Mouse (Mus musculus): ENCODE results near the gene Acap2. TPM values are rescaled to one million over a fixed set of nuclear protein-coding genes. Genes with fewer than 3 reads are reported as not detected.

Acap2 gene
- total and polyA plus RNA-seq, 3 experiments, result 5.4 to 52.9 (median 35.8) TPM

GRCm38 (mm10) chr16:31047186-31047898, 153.7 kb downstream of the Acap2 start:
- no peak for ATAC-seq (ENCODE audit: extremely low read depth, insufficient number of reproducible peaks, low FRiP score, poor library complexity, severe bottlenecking)
- no peak for DNase-seq (ENCODE audit: low spot score)
- H3K36me3 ChIP-seq (replicated peaks), result peaks cover 59% of the 10 kb centered on the region
- no peaks in the 10 kb centered on the region for H3K27me3 ChIP-seq (ENCODE audit: insufficient read depth, low read length)
- no peak overlapping the region for H3K4me3 ChIP-seq (ENCODE audit: low read depth, low read length)
- no peaks in the 10 kb centered on the region for H3K4me1 ChIP-seq (ENCODE audit: insufficient read depth, low read depth, low read length)
- H3K9me3 ChIP-seq (replicated peaks), result no peaks in the 10 kb centered on the region
- TF ChIP-seq TAL1 (conservative IDR thresholded peaks at IDR 0.05; ENCODE audit: low read depth, low read length) (no peak), GATA2 (IDR thresholded peaks at IDR 0.05; ENCODE audit: borderline replicate concordance, low read depth, low read length) (no peak), CTCF (IDR thresholded peaks at IDR 0.05; ENCODE audit: low read depth, low read length) (no peak), POLR2AphosphoS5 (IDR thresholded peaks at IDR 0.05; ENCODE audit: insufficient replicate concordance, low read depth, low read length) (no peak), GATA1 (IDR thresholded peaks at IDR 0.05; ENCODE audit: borderline replicate concordance, low read length) (no peak)

DNA sequence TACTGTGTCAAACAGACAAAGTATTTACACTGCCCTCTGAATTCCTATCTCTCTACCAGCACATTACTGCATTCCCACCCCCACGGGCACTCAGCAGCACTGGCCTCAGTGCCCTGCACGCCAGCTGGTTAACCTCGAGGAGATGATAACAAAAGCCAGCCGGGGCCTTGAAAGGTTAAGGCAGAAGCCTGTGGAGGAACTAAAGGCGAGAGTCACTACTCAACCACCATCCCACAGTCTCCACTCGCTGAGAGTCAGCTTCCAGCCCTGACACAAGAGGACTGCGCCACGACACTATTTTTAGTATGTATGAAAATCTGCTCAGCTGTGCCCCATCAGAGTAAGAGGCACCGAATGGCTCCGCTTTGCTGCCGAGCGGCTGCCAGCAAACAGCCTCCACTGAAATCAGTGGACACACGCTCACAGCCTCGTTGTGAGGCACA, 154.8 kb downstream of the Acap2 start:
- ATAC-seq (ENCODE audit: extremely low read depth, insufficient number of reproducible peaks, low FRiP score, poor library complexity, severe bottlenecking) (no peak), DNase-seq (ENCODE audit: low spot score) (no peak)
- Histone ChIP-seq H3K36me3 (replicated peaks) (peaks cover 63% of the 10 kb centered on the region), H3K4me1 (ENCODE audit: insufficient read depth, low read depth, low read length) (no peaks in the 10 kb centered on the region), H3K9me3 (replicated peaks) (no peaks in the 10 kb centered on the region), H3K27me3 (ENCODE audit: insufficient read depth, low read length) (no peaks in the 10 kb centered on the region), H3K4me3 (ENCODE audit: low read depth, low read length) (no peak overlapping the region)
- no peak for TF ChIP-seq CTCF (IDR thresholded peaks at IDR 0.05; ENCODE audit: low read depth, low read length)
- TF ChIP-seq GATA1 (IDR thresholded peaks at IDR 0.05; ENCODE audit: borderline replicate concordance, low read length), result no peak
- TF ChIP-seq GATA2 (IDR thresholded peaks at IDR 0.05; ENCODE audit: borderline replicate concordance, low read depth, low read length), result no peak
- no peak for TF ChIP-seq TAL1 (conservative IDR thresholded peaks at IDR 0.05; ENCODE audit: low read depth, low read length)
- no peak for TF ChIP-seq POLR2AphosphoS5 (IDR thresholded peaks at IDR 0.05; ENCODE audit: insufficient replicate concordance, low read depth, low read length)

DNA sequence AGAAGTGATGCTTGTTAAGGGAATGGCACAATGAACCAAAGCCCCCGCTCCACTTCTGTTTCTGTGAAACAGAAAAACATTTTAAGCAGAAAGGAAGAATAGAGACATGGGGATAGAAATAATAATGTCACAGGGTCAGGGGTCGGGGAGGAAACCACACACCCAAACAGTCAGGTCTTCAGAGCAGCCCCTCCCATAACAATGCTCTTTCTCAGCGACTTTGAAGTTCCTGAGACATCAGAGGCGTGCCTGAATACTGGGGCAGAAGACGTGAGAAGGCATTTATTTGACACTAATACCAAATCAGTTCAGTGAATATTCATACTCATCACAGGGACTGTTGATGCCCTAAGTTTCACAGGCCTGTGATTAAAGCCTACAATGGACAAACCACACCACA, 155.8 kb downstream of the Acap2 start:
- Histone ChIP-seq H3K9me3 (replicated peaks) (no peaks in the 10 kb centered on the region), H3K4me3 (ENCODE audit: low read depth, low read length) (no peak overlapping the region), H3K27me3 (ENCODE audit: insufficient read depth, low read length) (no peaks in the 10 kb centered on the region), H3K4me1 (ENCODE audit: insufficient read depth, low read depth, low read length) (no peaks in the 10 kb centered on the region), H3K36me3 (replicated peaks) (peaks cover 60% of the 10 kb centered on the region)
- DNase-seq (ENCODE audit: low spot score), result no peak
- no peak for ATAC-seq (ENCODE audit: extremely low read depth, insufficient number of reproducible peaks, low FRiP score, poor library complexity, severe bottlenecking)
- TF ChIP-seq CTCF (IDR thresholded peaks at IDR 0.05; ENCODE audit: low read depth, low read length) (no peak), TAL1 (conservative IDR thresholded peaks at IDR 0.05; ENCODE audit: low read depth, low read length) (no peak), POLR2AphosphoS5 (IDR thresholded peaks at IDR 0.05; ENCODE audit: insufficient replicate concordance, low read depth, low read length) (no peak), GATA2 (IDR thresholded peaks at IDR 0.05; ENCODE audit: borderline replicate concordance, low read depth, low read length) (no peak), GATA1 (IDR thresholded peaks at IDR 0.05; ENCODE audit: borderline replicate concordance, low read length) (no peak)

DNA sequence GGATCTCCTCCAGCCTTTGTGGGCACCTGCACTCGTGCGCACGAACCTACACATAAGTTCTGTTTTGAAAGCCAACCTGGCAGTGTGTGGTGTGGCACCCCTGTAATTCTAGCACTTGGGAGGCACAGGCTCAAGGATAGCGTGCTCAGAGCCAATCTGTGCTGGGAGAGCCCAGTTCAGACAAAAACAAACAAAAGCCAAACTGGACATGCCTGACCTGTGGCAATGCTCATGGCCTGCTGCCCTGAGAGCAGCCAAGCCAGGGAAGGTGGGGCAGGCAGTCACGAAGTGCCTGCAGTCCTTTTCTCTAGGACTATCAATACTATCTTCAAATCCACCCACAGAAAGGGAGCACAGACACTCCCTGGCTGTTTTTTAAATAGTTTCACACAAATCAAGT, 157.9 kb downstream of the Acap2 start:
- ATAC-seq (ENCODE audit: extremely low read depth, insufficient number of reproducible peaks, low FRiP score, poor library complexity, severe bottlenecking) (no peak), DNase-seq (ENCODE audit: low spot score) (no peak)
- H3K4me1 ChIP-seq (ENCODE audit: insufficient read depth, low read depth, low read length), result no peaks in the 10 kb centered on the region
- H3K9me3 ChIP-seq (replicated peaks), result no peaks in the 10 kb centered on the region
- H3K36me3 ChIP-seq (replicated peaks), result peaks cover 49% of the 10 kb centered on the region
- H3K4me3 ChIP-seq (ENCODE audit: low read depth, low read length), result no peak overlapping the region
- TF ChIP-seq GATA2 (IDR thresholded peaks at IDR 0.05; ENCODE audit: borderline replicate concordance, low read depth, low read length) (no peak), TAL1 (conservative IDR thresholded peaks at IDR 0.05; ENCODE audit: low read depth, low read length) (no peak), CTCF (IDR thresholded peaks at IDR 0.05; ENCODE audit: low read depth, low read length) (no peak), POLR2AphosphoS5 (IDR thresholded peaks at IDR 0.05; ENCODE audit: insufficient replicate concordance, low read depth, low read length) (no peak), GATA1 (IDR thresholded peaks at IDR 0.05; ENCODE audit: borderline replicate concordance, low read length) (no peak)
- H3K27me3 ChIP-seq (ENCODE audit: insufficient read depth, low read length), result no peaks in the 10 kb centered on the region

Other genes with a start within 250 kb of the Acap2 start
- gene Xxylt1, start 119.8 kb downstream of the Acap2 start, total RNA-seq (2014; fragmentation: Nextera tagmentation), result 7.4 and 13.7 TPM in 2 replicates
- 5.6 and 5.9 TPM in 2 replicates for gene Xxylt1, start 119.8 kb downstream of the Acap2 start, total RNA-seq (2017)
- gene Xxylt1, start 119.8 kb downstream of the Acap2 start, polyA plus RNA-seq (2012), result 4.0 and 5.8 TPM in 2 replicates
- gene Ppp1r2, start 74.0 kb upstream of the Acap2 start, total RNA-seq (2014; fragmentation: Nextera tagmentation), result 68.5 and 76.2 TPM in 2 replicates
- 31.9 and 38.2 TPM in 2 replicates for gene Ppp1r2, start 74.0 kb upstream of the Acap2 start, total RNA-seq (2017)
- 45.3 and 63.1 TPM in 2 replicates for gene Ppp1r2, start 74.0 kb upstream of the Acap2 start, polyA plus RNA-seq (2012)
- not detected in 2 replicates for gene Apod, start 113.6 kb upstream of the Acap2 start, total RNA-seq (2014; fragmentation: Nextera tagmentation)
- gene Apod, start 113.6 kb upstream of the Acap2 start, total RNA-seq (2017), result not detected in 2 replicates
- gene Apod, start 113.6 kb upstream of the Acap2 start, polyA plus RNA-seq (2012), result not detected in 2 replicates
- gene Bdh1, start 221.0 kb upstream of the Acap2 start, total RNA-seq (2014; fragmentation: Nextera tagmentation), result not detected in 2 replicates
- 0.06 and 0.11 TPM in 2 replicates for gene Bdh1, start 221.0 kb upstream of the Acap2 start, total RNA-seq (2017)
- gene Bdh1, start 221.0 kb upstream of the Acap2 start, polyA plus RNA-seq (2012), result not detected in 2 replicates

Measured in G1E (cell line).